Mouse (Mus musculus): ENCODE measurements around the gene Ryr2.

Gene Ryr2

GRCm38 (mm10) chr13:12037241-12037640, 69.5 kb downstream of the Ryr2 start:
- no peak for DNase-seq (ENCODE audit: low spot score)

- DNase-seq (ENCODE audit: low spot score), result no peak
Measured at GRCm38 (mm10) chr13:12036834-12037233, 69.9 kb downstream of the Ryr2 start.

- no peak for DNase-seq (ENCODE audit: low spot score)
Measured at GRCm38 (mm10) chr13:12033914-12034313, 72.8 kb downstream of the Ryr2 start.

- no peak for DNase-seq (ENCODE audit: low spot score)
Measured at GRCm38 (mm10) chr13:12033272-12033671, 73.5 kb downstream of the Ryr2 start.

- DNase-seq (ENCODE audit: low spot score), result no peak
Measured at GRCm38 (mm10) chr13:12029841-12030240, 76.9 kb downstream of the Ryr2 start.

GRCm38 (mm10) chr13:12029326-12029725, 77.4 kb downstream of the Ryr2 start:
- DNase-seq (ENCODE audit: low spot score), result no peak

- DNase-seq (ENCODE audit: low spot score), result no peak
Measured at GRCm38 (mm10) chr13:12018046-12018445, 88.7 kb downstream of the Ryr2 start.

- no peak for DNase-seq (ENCODE audit: low spot score)
Measured at GRCm38 (mm10) chr13:12013986-12014385, 92.8 kb downstream of the Ryr2 start.

- DNase-seq (ENCODE audit: low spot score), result no peak
Measured at GRCm38 (mm10) chr13:12008995-12009689, 97.6 kb downstream of the Ryr2 start.

- no peak for DNase-seq (ENCODE audit: low spot score)
Measured at GRCm38 (mm10) chr13:12007579-12007978, 99.2 kb downstream of the Ryr2 start.

- DNase-seq (ENCODE audit: low spot score), result no peak
Measured at GRCm38 (mm10) chr13:12001891-12002294, 104.9 kb downstream of the Ryr2 start.

GRCm38 (mm10) chr13:11999851-12000250, 106.9 kb downstream of the Ryr2 start:
- no peak for DNase-seq (ENCODE audit: low spot score)

- DNase-seq (ENCODE audit: low spot score), result no peak
Measured at GRCm38 (mm10) chr13:11997366-11997765, 109.4 kb downstream of the Ryr2 start.

- DNase-seq (ENCODE audit: low spot score), result no peak
Measured at GRCm38 (mm10) chr13:11987556-11987955, 119.2 kb downstream of the Ryr2 start.

- DNase-seq (ENCODE audit: low spot score), result no peak
Measured at GRCm38 (mm10) chr13:11985056-11985455, 121.7 kb downstream of the Ryr2 start.

- no peak for DNase-seq (ENCODE audit: low spot score)
Measured at GRCm38 (mm10) chr13:11978997-11979396, 127.7 kb downstream of the Ryr2 start.

- DNase-seq (ENCODE audit: low spot score), result no peak
Measured at GRCm38 (mm10) chr13:11978359-11978758, 128.4 kb downstream of the Ryr2 start.

- no peak for DNase-seq (ENCODE audit: low spot score)
Measured at GRCm38 (mm10) chr13:11977606-11978005, 129.1 kb downstream of the Ryr2 start.

GRCm38 (mm10) chr13:11964391-11964790, 142.4 kb downstream of the Ryr2 start:
- DNase-seq (ENCODE audit: low spot score), result no peak

GRCm38 (mm10) chr13:11959488-11960174, 147.1 kb downstream of the Ryr2 start:
- DNase-seq (ENCODE audit: low spot score), result no peak

GRCm38 (mm10) chr13:11958854-11959253, 147.9 kb downstream of the Ryr2 start:
- no peak for DNase-seq (ENCODE audit: low spot score)

- no peak for DNase-seq (ENCODE audit: low spot score)
Measured at GRCm38 (mm10) chr13:11958271-11958670, 148.5 kb downstream of the Ryr2 start.

GRCm38 (mm10) chr13:11951951-11952350, 154.8 kb downstream of the Ryr2 start:
- DNase-seq (ENCODE audit: low spot score), result no peak

- DNase-seq (ENCODE audit: low spot score), result no peak
Measured at GRCm38 (mm10) chr13:11945740-11946139, 161.0 kb downstream of the Ryr2 start.

Measured in urinary bladder, postnatal 25 days (tissue).